Mouse (Mus musculus) E14TG2a.4 (cell line): ENCODE measurements around the gene Kctd13.

ENCODE experiments used
- CTCF ChIP-seq: conservative IDR thresholded peaks from 2 replicates; pipeline ENCODE4 v1.5.1; 2014; ENCODE audit warnings: low read length
- NANOG ChIP-seq: IDR thresholded peaks from 2 replicates; pipeline ENCODE4 v1.6.1; 2014; ENCODE audit warnings: borderline replicate concordance, low read length, mixed read lengths

- no peak for TF ChIP-seq NANOG
- TF ChIP-seq CTCF: no peak
These were observed 32.4 kb downstream of the Kctd13 start for GRCm38 (mm10) chr7:126961095-126961494.
